Mouse (Mus musculus) intestine, embryonic 16.5 days (tissue): ENCODE measurements around the gene Mgat4b. TPM values are rescaled to one million over a fixed set of nuclear protein-coding genes. Genes with fewer than 3 reads are reported as not detected.

ENCODE experiments used
- ATAC-seq: fragments of 200-750 bp; cut with Nextera tagmentation; 2 replicates; pipeline ENCODE4 v1.8.0; 2017; ENCODE audit warnings: moderate TSS enrichment, moderate library complexity
- H3K27ac ChIP-seq: fragments of 300-500 bp; sonication (generic); 2 replicates; pipeline ENCODE4 v1.5.1; 2014; ENCODE audit warnings: mild to moderate bottlenecking, low read length
- H3K27me3 ChIP-seq: fragments of 300-500 bp; sonication (generic); replicated peaks from 2 replicates; pipeline ENCODE4 v1.6.1; 2014; ENCODE audit warnings: low read length, control low read depth, mixed read lengths; ENCODE audit not compliant: control insufficient read depth, insufficient read depth
- H3K36me3 ChIP-seq: fragments of 300-500 bp; sonication (generic); 2 replicates; pipeline ENCODE4 v1.6.1; 2014; ENCODE audit warnings: low read length, control low read depth; ENCODE audit not compliant: control insufficient read depth, insufficient read depth
- H3K4me1 ChIP-seq: fragments of 300-500 bp; sonication (generic); 2 replicates; pipeline ENCODE4 v1.6.1; 2014; ENCODE audit warnings: low read length, control low read depth, mixed read lengths; ENCODE audit not compliant: control insufficient read depth, insufficient read depth
- H3K4me2 ChIP-seq: fragments of 300-500 bp; sonication (generic); 2 replicates; pipeline ENCODE4 v1.6.1; 2014; ENCODE audit warnings: low read depth, low read length, control low read depth
- H3K4me3 ChIP-seq: fragments of 300-500 bp; sonication (generic); 2 replicates; pipeline ENCODE4 v1.5.1; 2014; ENCODE audit warnings: mild to moderate bottlenecking, low read length
- H3K9ac ChIP-seq: fragments of 300-500 bp; sonication (generic); 2 replicates; pipeline ENCODE4 v1.6.1; 2014; ENCODE audit warnings: low read depth, low read length
- H3K9me3 ChIP-seq: fragments of 300-500 bp; sonication (generic); 2 replicates; pipeline ENCODE4 v1.6.1; 2016; ENCODE audit warnings: low read length, control low read depth; ENCODE audit not compliant: control insufficient read depth
- WGBS: fragments of 180-500 bp; shearing (Covaris S2); extraction: QIAGEN DNeasy Blood & Tissue Kit; methylation state at CpG from one replicate; pipeline ENCODE4 v1.1.7; 2014; 5-methylcytosine and 5-hydroxymethylcytosine counted together
- polyA plus RNA-seq: library from polyadenylated mRNA; unstranded; fragments of >200 nt; fragmentation: Nextera tagmentation; extraction: Ambion mirVana; gene quantifications from 2 replicates; pipeline ENCODE4 v1.2.1, GENCODE M21; 2015

The Mgat4b gene
- polyA plus RNA-seq, 1 experiment from 2014 or later: 8.2 TPM

- no peak overlapping the region; the same call in 1 of the 2 replicates for H3K27ac ChIP-seq
- H3K4me1 ChIP-seq: no peaks in the 10 kb centered on the region
- H3K36me3 ChIP-seq: peaks cover 32% of the 10 kb centered on the region
- H3K9ac ChIP-seq: no peak overlapping the region
- no peak overlapping the region for H3K4me2 ChIP-seq
- no peaks in the 10 kb centered on the region for H3K27me3 ChIP-seq
- H3K9me3 ChIP-seq: no peaks in the 10 kb centered on the region
- no peak for ATAC-seq
- 85% methylated on average over 4 of the region's 4 CpGs for WGBS
- no peak overlapping the region for H3K4me3 ChIP-seq
These were observed 13.2 kb upstream of the Mgat4b start for GRCm38 (mm10) chr11:50197500-50197899.

- Histone ChIP-seq H3K4me1 (no peaks in the 10 kb centered on the region), H3K36me3 (peaks cover 37% of the 10 kb centered on the region), H3K9me3 (no peaks in the 10 kb centered on the region), H3K9ac (no peak overlapping the region), H3K27ac (no peak overlapping the region), H3K4me3 (no peak overlapping the region), H3K27me3 (no peaks in the 10 kb centered on the region), H3K4me2 (no peak overlapping the region)
- WGBS: 90% methylated on average over 3 of the region's 5 CpGs
- no peak for ATAC-seq
These were observed 12.4 kb upstream of the Mgat4b start for GRCm38 (mm10) chr11:50198219-50198846.

- Histone ChIP-seq H3K27ac (no peak overlapping the region), H3K4me1 (no peaks in the 10 kb centered on the region), H3K9ac (no peak overlapping the region), H3K9me3 (no peaks in the 10 kb centered on the region), H3K4me3 (no peak overlapping the region), H3K36me3 (peaks cover 39% of the 10 kb centered on the region), H3K27me3 (no peaks in the 10 kb centered on the region), H3K4me2 (no peak overlapping the region)
- no peak for ATAC-seq
- WGBS: 87% methylated on average over 2 of the region's 2 CpGs
These were observed 11.8 kb upstream of the Mgat4b start for GRCm38 (mm10) chr11:50198916-50199315.

- no peak overlapping the region for H3K27ac ChIP-seq
- 80% methylated on average over 8 of the region's 8 CpGs for WGBS
- H3K27me3 ChIP-seq: no peaks in the 10 kb centered on the region
- no peak overlapping the region for H3K4me3 ChIP-seq
- no peak for ATAC-seq
- peaks cover 47% of the 10 kb centered on the region for H3K36me3 ChIP-seq
- H3K4me1 ChIP-seq: no peaks in the 10 kb centered on the region
- H3K9me3 ChIP-seq: no peaks in the 10 kb centered on the region
- no peak overlapping the region for H3K9ac ChIP-seq
- H3K4me2 ChIP-seq: no peak overlapping the region
These were observed 10.1 kb upstream of the Mgat4b start for GRCm38 (mm10) chr11:50200613-50201012.

GRCm38 (mm10) chr11:50201590-50201989 lies 9.1 kb upstream of the Mgat4b start:
- Histone ChIP-seq H3K4me3 (no peak overlapping the region), H3K9me3 (no peaks in the 10 kb centered on the region), H3K4me1 (no peaks in the 10 kb centered on the region), H3K27ac (no peak overlapping the region), H3K27me3 (no peaks in the 10 kb centered on the region), H3K36me3 (peaks cover 55% of the 10 kb centered on the region), H3K9ac (no peak overlapping the region), H3K4me2 (no peak overlapping the region)
- 89% methylated on average over 3 of the region's 3 CpGs for WGBS
- no peak for ATAC-seq

GRCm38 (mm10) chr11:50203302-50203827 lies 7.3 kb upstream of the Mgat4b start:
- Histone ChIP-seq H3K27me3 (no peaks in the 10 kb centered on the region), H3K4me1 (no peaks in the 10 kb centered on the region), H3K4me2 (no peak overlapping the region), H3K4me3 (no peak overlapping the region), H3K27ac (no peak overlapping the region), H3K36me3 (peaks cover 65% of the 10 kb centered on the region), H3K9ac (no peak overlapping the region), H3K9me3 (no peaks in the 10 kb centered on the region)
- no peak for ATAC-seq
- WGBS: 93% methylated on average over 9 of the region's 9 CpGs

- H3K9ac ChIP-seq: no peak overlapping the region
- no peak overlapping the region for H3K4me3 ChIP-seq
- H3K27me3 ChIP-seq: no peaks in the 10 kb centered on the region
- H3K9me3 ChIP-seq: no peaks in the 10 kb centered on the region
- peaks cover 50% of the 10 kb centered on the region for H3K36me3 ChIP-seq
- 0 out of 2 replicates have a peak, but pooled peaks cover 8% of the 10 kb centered on the region for H3K4me1 ChIP-seq
- H3K27ac ChIP-seq: no peak overlapping the region
- no peak for ATAC-seq
- 92% methylated on average over 3 of the region's 3 CpGs for WGBS
- H3K4me2 ChIP-seq: no peak overlapping the region
These were observed 5.3 kb upstream of the Mgat4b start for GRCm38 (mm10) chr11:50205434-50205833.

- WGBS: 77% methylated on average over 2 of the region's 2 CpGs
- no peak for ATAC-seq
- Histone ChIP-seq H3K4me1 (peaks cover 10% of the 10 kb centered on the region; the same call in 1 of the 2 replicates), H3K27me3 (no peaks in the 10 kb centered on the region), H3K4me2 (no peak overlapping the region), H3K36me3 (peaks cover 45% of the 10 kb centered on the region), H3K4me3 (no peak overlapping the region), H3K27ac (no peak overlapping the region), H3K9me3 (no peaks in the 10 kb centered on the region), H3K9ac (no peak overlapping the region)
These were observed 4.7 kb upstream of the Mgat4b start for GRCm38 (mm10) chr11:50206037-50206436.

GRCm38 (mm10) chr11:50207344-50207743 lies 3.3 kb upstream of the Mgat4b start:
- H3K36me3 ChIP-seq: peaks cover 33% of the 10 kb centered on the region
- no peak for ATAC-seq

GRCm38 (mm10) chr11:50208039-50208438 lies 2.7 kb upstream of the Mgat4b start:
- Histone ChIP-seq H3K27me3 (no peaks in the 10 kb centered on the region), H3K36me3 (peaks cover 29% of the 10 kb centered on the region), H3K4me2 (no peak overlapping the region), H3K27ac (no peak overlapping the region), H3K4me1 (peaks cover 21% of the 10 kb centered on the region), H3K9me3 (no peaks in the 10 kb centered on the region), H3K4me3 (no peak overlapping the region), H3K9ac (no peak overlapping the region)
- no peak for ATAC-seq
- 94% methylated on average over 5 of the region's 5 CpGs for WGBS

More at GRCm38 (mm10) chr11:50207344-50207743, 3.3 kb upstream of the Mgat4b start:
- H3K4me3 ChIP-seq: no peak overlapping the region
- no peak overlapping the region for H3K9ac ChIP-seq
- H3K27ac ChIP-seq: no peak overlapping the region
- 96% methylated on average over 14 of the region's 14 CpGs for WGBS
- no peaks in the 10 kb centered on the region for H3K27me3 ChIP-seq
- peaks cover 15% of the 10 kb centered on the region; the same call in 1 of the 2 replicates for H3K4me1 ChIP-seq
- H3K9me3 ChIP-seq: no peaks in the 10 kb centered on the region
- no peak overlapping the region for H3K4me2 ChIP-seq
